Mouse (Mus musculus): ENCODE measurements around the gene Dnajc7. TPM values are rescaled to one million over a fixed set of nuclear protein-coding genes. Genes with fewer than 3 reads are reported as not detected.

The Dnajc7 gene
- polyA plus RNA-seq, 1 experiment from 2014 or later: 60.9 TPM

- Histone ChIP-seq H3K27me3 (ENCODE audit: control insufficient read depth, insufficient read depth, low read depth, low read length) (no peaks in the 10 kb centered on the region), H3K27ac (ENCODE audit: low read length) (no peak overlapping the region), H3K4me3 (ENCODE audit: low read depth, low read length) (no peak overlapping the region), H3K9me3 (replicated peaks; ENCODE audit: control insufficient read depth, low read length) (no peaks in the 10 kb centered on the region), H3K4me2 (ENCODE audit: low read depth, low read length) (no peak overlapping the region), H3K4me1 (ENCODE audit: control insufficient read depth, low read depth, low read length) (no peaks in the 10 kb centered on the region), H3K36me3 (ENCODE audit: control insufficient read depth, insufficient read depth) (no peaks in the 10 kb centered on the region), H3K9ac (ENCODE audit: low read depth, low read length) (no peak overlapping the region)
- WGBS (ENCODE audit: insufficient replicate concordance): 76% methylated on average over 3 of the region's 3 CpGs
- no peak for ATAC-seq (ENCODE audit: low read depth)
These were observed 62.4 kb downstream of the Dnajc7 start for GRCm38 (mm10) chr11:100557563-100557962.

- Histone ChIP-seq H3K9ac (ENCODE audit: low read depth, low read length) (no peak overlapping the region), H3K9me3 (replicated peaks; ENCODE audit: control insufficient read depth, low read length) (no peaks in the 10 kb centered on the region), H3K27ac (ENCODE audit: low read length) (no peak overlapping the region), H3K4me3 (ENCODE audit: low read depth, low read length) (0 out of 2 replicates have a peak overlapping the region, but pooled peaks have one; percentile 17), H3K4me1 (ENCODE audit: control insufficient read depth, low read depth, low read length) (no peaks in the 10 kb centered on the region), H3K27me3 (ENCODE audit: control insufficient read depth, insufficient read depth, low read depth, low read length) (no peaks in the 10 kb centered on the region), H3K36me3 (ENCODE audit: control insufficient read depth, insufficient read depth) (no peaks in the 10 kb centered on the region), H3K4me2 (ENCODE audit: low read depth, low read length) (peak overlapping the region; percentile 34; the same call in 1 of the 2 replicates)
- WGBS (ENCODE audit: insufficient replicate concordance): 5% methylated on average over 11 of the region's 11 CpGs
- peak; percentile 56; the same call in 1 of the 2 replicates for ATAC-seq (ENCODE audit: low read depth)
These were observed 64.4 kb downstream of the Dnajc7 start for GRCm38 (mm10) chr11:100555583-100555982.

GRCm38 (mm10) chr11:100552842-100553241 is 67.1 kb downstream of the Dnajc7 start:
- H3K9me3 ChIP-seq (replicated peaks; ENCODE audit: control insufficient read depth, low read length): no peaks in the 10 kb centered on the region
- no peaks in the 10 kb centered on the region for H3K4me1 ChIP-seq (ENCODE audit: control insufficient read depth, low read depth, low read length)
- 63% methylated on average over 4 of the region's 4 CpGs for WGBS (ENCODE audit: insufficient replicate concordance)
- no peak overlapping the region for H3K4me3 ChIP-seq (ENCODE audit: low read depth, low read length)
- no peak overlapping the region for H3K9ac ChIP-seq (ENCODE audit: low read depth, low read length)
- no peak overlapping the region for H3K27ac ChIP-seq (ENCODE audit: low read length)
- H3K36me3 ChIP-seq (ENCODE audit: control insufficient read depth, insufficient read depth): no peaks in the 10 kb centered on the region
- no peak overlapping the region for H3K4me2 ChIP-seq (ENCODE audit: low read depth, low read length)
- H3K27me3 ChIP-seq (ENCODE audit: control insufficient read depth, insufficient read depth, low read depth, low read length): no peaks in the 10 kb centered on the region
- ATAC-seq (ENCODE audit: low read depth): no peak

- WGBS (ENCODE audit: insufficient replicate concordance): 55% methylated on average over 6 of the region's 6 CpGs
- H3K27me3 ChIP-seq (ENCODE audit: control insufficient read depth, insufficient read depth, low read depth, low read length): no peaks in the 10 kb centered on the region
- no peak overlapping the region for H3K27ac ChIP-seq (ENCODE audit: low read length)
These were observed 69.9 kb downstream of the Dnajc7 start for GRCm38 (mm10) chr11:100550101-100550500.

GRCm38 (mm10) chr11:100549466-100549865 is 70.5 kb downstream of the Dnajc7 start:
- ATAC-seq (ENCODE audit: low read depth): no peak
- WGBS (ENCODE audit: insufficient replicate concordance): 56% methylated on average over 8 of the region's 8 CpGs
- H3K9ac ChIP-seq (ENCODE audit: low read depth, low read length): no peak overlapping the region
- no peak overlapping the region for H3K4me3 ChIP-seq (ENCODE audit: low read depth, low read length)
- H3K9me3 ChIP-seq (replicated peaks; ENCODE audit: control insufficient read depth, low read length): no peaks in the 10 kb centered on the region
- H3K36me3 ChIP-seq (ENCODE audit: control insufficient read depth, insufficient read depth): no peaks in the 10 kb centered on the region
- no peak overlapping the region for H3K4me2 ChIP-seq (ENCODE audit: low read depth, low read length)
- H3K4me1 ChIP-seq (ENCODE audit: control insufficient read depth, low read depth, low read length): peaks cover 13% of the 10 kb centered on the region
- no peak overlapping the region for H3K27ac ChIP-seq (ENCODE audit: low read length)
- no peaks in the 10 kb centered on the region for H3K27me3 ChIP-seq (ENCODE audit: control insufficient read depth, insufficient read depth, low read depth, low read length)

More at GRCm38 (mm10) chr11:100550101-100550500, 69.9 kb downstream of the Dnajc7 start:
- no peak overlapping the region for H3K9ac ChIP-seq (ENCODE audit: low read depth, low read length)
- H3K4me2 ChIP-seq (ENCODE audit: low read depth, low read length): no peak overlapping the region
- ATAC-seq (ENCODE audit: low read depth): no peak
- peaks cover 9% of the 10 kb centered on the region for H3K4me1 ChIP-seq (ENCODE audit: control insufficient read depth, low read depth, low read length)
- no peaks in the 10 kb centered on the region for H3K36me3 ChIP-seq (ENCODE audit: control insufficient read depth, insufficient read depth)
- H3K4me3 ChIP-seq (ENCODE audit: low read depth, low read length): no peak overlapping the region
- no peaks in the 10 kb centered on the region for H3K9me3 ChIP-seq (replicated peaks; ENCODE audit: control insufficient read depth, low read length)

GRCm38 (mm10) chr11:100548141-100548540 is 71.8 kb downstream of the Dnajc7 start:
- H3K4me2 ChIP-seq (ENCODE audit: low read depth, low read length): no peak overlapping the region
- H3K9ac ChIP-seq (ENCODE audit: low read depth, low read length): no peak overlapping the region
- H3K4me1 ChIP-seq (ENCODE audit: control insufficient read depth, low read depth, low read length): peaks cover 13% of the 10 kb centered on the region
- WGBS (ENCODE audit: insufficient replicate concordance): 36% methylated on average over 6 of the region's 6 CpGs
- H3K27ac ChIP-seq (ENCODE audit: low read length): no peak overlapping the region
- no peak overlapping the region for H3K4me3 ChIP-seq (ENCODE audit: low read depth, low read length)
- no peak for ATAC-seq (ENCODE audit: low read depth)
- H3K27me3 ChIP-seq (ENCODE audit: control insufficient read depth, insufficient read depth, low read depth, low read length): no peaks in the 10 kb centered on the region
- H3K9me3 ChIP-seq (replicated peaks; ENCODE audit: control insufficient read depth, low read length): no peaks in the 10 kb centered on the region
- no peaks in the 10 kb centered on the region for H3K36me3 ChIP-seq (ENCODE audit: control insufficient read depth, insufficient read depth)

GRCm38 (mm10) chr11:100546955-100547354 is 73.0 kb downstream of the Dnajc7 start:
- ATAC-seq (ENCODE audit: low read depth): no peak
- no peak overlapping the region for H3K9ac ChIP-seq (ENCODE audit: low read depth, low read length)
- H3K36me3 ChIP-seq (ENCODE audit: control insufficient read depth, insufficient read depth): no peaks in the 10 kb centered on the region
- no peaks in the 10 kb centered on the region for H3K27me3 ChIP-seq (ENCODE audit: control insufficient read depth, insufficient read depth, low read depth, low read length)
- H3K4me2 ChIP-seq (ENCODE audit: low read depth, low read length): no peak overlapping the region
- H3K27ac ChIP-seq (ENCODE audit: low read length): no peak overlapping the region
- 63% methylated on average over 6 of the region's 6 CpGs for WGBS (ENCODE audit: insufficient replicate concordance)
- no peaks in the 10 kb centered on the region for H3K9me3 ChIP-seq (replicated peaks; ENCODE audit: control insufficient read depth, low read length)
- H3K4me1 ChIP-seq (ENCODE audit: control insufficient read depth, low read depth, low read length): peaks cover 13% of the 10 kb centered on the region
- H3K4me3 ChIP-seq (ENCODE audit: low read depth, low read length): no peak overlapping the region

GRCm38 (mm10) chr11:100545746-100546085 is 74.3 kb downstream of the Dnajc7 start:
- 26% methylated on average over 7 of the region's 7 CpGs for WGBS (ENCODE audit: insufficient replicate concordance)
- Histone ChIP-seq H3K36me3 (ENCODE audit: control insufficient read depth, insufficient read depth) (no peaks in the 10 kb centered on the region), H3K9ac (ENCODE audit: low read depth, low read length) (0 out of 2 replicates have a peak overlapping the region, but pooled peaks have one; percentile 48), H3K4me1 (ENCODE audit: control insufficient read depth, low read depth, low read length) (peaks cover 13% of the 10 kb centered on the region), H3K27ac (ENCODE audit: low read length) (no peak overlapping the region), H3K4me3 (ENCODE audit: low read depth, low read length) (peak overlapping the region; percentile 62), H3K9me3 (replicated peaks; ENCODE audit: control insufficient read depth, low read length) (no peaks in the 10 kb centered on the region), H3K4me2 (ENCODE audit: low read depth, low read length) (peak overlapping the region; percentile 79), H3K27me3 (ENCODE audit: control insufficient read depth, insufficient read depth, low read depth, low read length) (no peaks in the 10 kb centered on the region)
- ATAC-seq (ENCODE audit: low read depth): no peak

GRCm38 (mm10) chr11:100544832-100545745 is 74.9 kb downstream of the Dnajc7 start, which contains the start of gene Ttc25:
Ttc25 (plus strand) TSS chr11:100545607.
- Histone ChIP-seq H3K4me2 (ENCODE audit: low read depth, low read length) (peak within 1 kb of the TSS; percentile 79), H3K27me3 (ENCODE audit: control insufficient read depth, insufficient read depth, low read depth, low read length) (no peaks in the 10 kb centered on the region), H3K36me3 (ENCODE audit: control insufficient read depth, insufficient read depth) (no peaks in the 10 kb centered on the region), H3K9ac (ENCODE audit: low read depth, low read length) (peak within 1 kb of the TSS; percentile 48; the same call in 1 of the 2 replicates), H3K4me1 (ENCODE audit: control insufficient read depth, low read depth, low read length) (peaks cover 13% of the 10 kb centered on the region), H3K4me3 (ENCODE audit: low read depth, low read length) (peak within 1 kb of the TSS; percentile 62), H3K9me3 (replicated peaks; ENCODE audit: control insufficient read depth, low read length) (no peaks in the 10 kb centered on the region), H3K27ac (ENCODE audit: low read length) (peak within 1 kb of the TSS; percentile 45; the same call in 1 of the 2 replicates)
- peak; percentile 98 for ATAC-seq (ENCODE audit: low read depth)
- 7% methylated on average over 28 of the region's 28 CpGs for WGBS (ENCODE audit: insufficient replicate concordance)
